Mouse (Mus musculus): Measurements from ENCODE around the gene Grin2d. TPM values are rescaled to one million over a fixed set of nuclear protein-coding genes. Genes with fewer than 3 reads are reported as not detected.

Grin2d gene
- polyA plus RNA-seq, 1 experiment from 2014 or later, result 4.2 TPM

DNA sequence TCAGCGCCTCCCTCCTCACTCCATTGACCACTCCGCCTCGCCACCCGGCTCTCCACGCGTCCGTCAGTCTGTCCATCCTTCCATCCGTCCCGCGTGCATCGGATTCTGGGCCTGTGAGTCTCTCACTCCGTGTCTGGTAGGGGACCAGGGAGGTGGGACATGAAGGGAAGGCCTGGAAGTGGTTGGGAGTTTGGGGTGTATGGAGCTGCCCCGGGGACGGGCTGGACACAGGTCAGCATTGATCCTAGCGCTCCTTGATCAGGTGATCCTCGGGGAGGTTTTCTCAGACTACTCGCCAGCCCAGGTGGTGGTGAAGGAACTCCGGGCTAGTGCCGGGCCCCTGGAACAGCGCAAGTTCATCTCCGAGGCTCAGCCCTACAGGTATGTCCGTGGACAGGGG is 90.5 kb downstream of the Grin2d start:
- Histone ChIP-seq H3K36me3 (peaks cover 52% of the 10 kb centered on the region), H3K9ac (replicated peaks) (no peak overlapping the region), H3K9me3 (replicated peaks) (no peaks in the 10 kb centered on the region), H3K4me1 (peaks cover 40% of the 10 kb centered on the region), H3K27me3 (replicated peaks) (no peaks in the 10 kb centered on the region), H3K4me3 (replicated peaks) (peak overlapping the region; percentile 72; the same call in 1 of the 2 replicates), H3K4me2 (peak overlapping the region; percentile 90), H3K27ac (replicated peaks) (no peak overlapping the region)
- 86% methylated on average over 22 of the region's 22 CpGs for WGBS
- no peak for ATAC-seq (ENCODE audit: low FRiP score)

DNA sequence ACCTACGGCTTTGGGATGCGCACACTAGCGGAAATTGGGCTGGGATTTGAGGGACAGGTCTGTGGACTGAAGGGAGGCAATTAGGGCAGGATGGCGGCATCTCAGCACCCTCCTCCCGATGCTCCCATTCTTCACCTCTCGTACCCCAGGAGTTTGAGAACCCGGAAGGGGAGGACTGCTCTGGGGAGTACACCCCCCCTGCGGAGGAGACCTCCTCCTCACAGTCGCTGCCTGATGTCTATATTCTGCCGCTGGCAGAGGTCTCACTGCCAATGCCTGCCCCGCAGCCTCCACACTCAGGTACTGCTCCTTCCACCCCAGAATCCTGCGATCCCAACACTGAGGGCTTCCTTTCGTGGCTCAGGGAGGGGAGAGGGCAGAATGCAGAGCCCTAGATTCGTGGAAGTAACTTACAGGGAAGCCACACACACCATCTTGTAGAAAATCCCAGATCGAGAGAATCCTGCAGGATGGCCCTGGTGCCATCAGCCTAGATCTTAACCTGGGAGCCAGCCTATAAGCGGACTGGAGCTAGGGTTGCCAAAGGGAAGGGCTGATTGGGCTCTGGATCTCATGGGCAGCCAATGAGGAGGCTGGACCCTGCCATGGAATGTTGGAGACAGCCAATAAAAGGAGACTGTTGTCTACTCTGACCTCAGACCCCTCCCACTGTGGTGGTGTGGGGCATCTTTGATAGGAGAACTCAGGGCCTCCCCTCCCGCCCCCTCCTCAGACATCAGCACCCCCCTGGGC is 91.3 kb downstream of the Grin2d start:
- Histone ChIP-seq H3K9me3 (replicated peaks) (no peaks in the 10 kb centered on the region), H3K4me3 (replicated peaks) (peak overlapping the region; percentile 72), H3K9ac (replicated peaks) (peak overlapping the region; percentile 92), H3K27ac (replicated peaks) (peak overlapping the region; percentile 99), H3K4me1 (peaks cover 40% of the 10 kb centered on the region), H3K36me3 (peaks cover 44% of the 10 kb centered on the region), H3K27me3 (replicated peaks) (0 out of 2 replicates have a peak, but pooled peaks cover 3% of the 10 kb centered on the region), H3K4me2 (peak overlapping the region; percentile 90)
- WGBS, result 6% methylated on average over 17 of the region's 17 CpGs
- ATAC-seq (ENCODE audit: low FRiP score), result peak; percentile 28; the same call in 1 of the 2 replicates

DNA sequence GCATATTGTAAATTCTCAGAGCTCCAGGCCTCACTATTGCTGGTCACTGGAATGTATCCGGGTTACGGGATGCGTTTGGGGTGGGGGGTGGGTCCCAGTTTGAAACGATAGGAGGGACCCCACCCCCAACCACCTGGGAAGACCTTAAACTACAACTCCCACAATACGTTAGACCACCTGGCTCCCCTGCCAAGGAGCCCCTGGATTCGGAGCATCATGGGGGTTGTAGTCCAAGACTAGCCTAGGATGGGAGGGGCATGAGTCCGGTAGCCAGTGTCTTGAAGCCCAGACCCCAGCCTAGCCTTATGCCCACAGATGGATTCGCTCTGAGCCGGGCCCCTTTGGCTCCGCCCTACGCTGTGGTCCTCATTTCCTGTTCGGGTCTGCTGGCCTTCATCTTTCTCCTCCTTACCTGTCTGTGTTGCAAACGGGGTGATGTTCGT is 92.0 kb downstream of the Grin2d start:
- Histone ChIP-seq H3K4me3 (replicated peaks) (peak overlapping the region; percentile 72), H3K27ac (replicated peaks) (peak overlapping the region; percentile 99), H3K27me3 (replicated peaks) (0 out of 2 replicates have a peak, but pooled peaks cover 3% of the 10 kb centered on the region), H3K9ac (replicated peaks) (peak overlapping the region; percentile 92), H3K4me1 (peaks cover 40% of the 10 kb centered on the region), H3K4me2 (peak overlapping the region; percentile 90), H3K9me3 (replicated peaks) (no peaks in the 10 kb centered on the region), H3K36me3 (peaks cover 40% of the 10 kb centered on the region)
- WGBS, result 1% methylated on average over 14 of the region's 14 CpGs
- ATAC-seq (ENCODE audit: low FRiP score), result peak; percentile 25

DNA sequence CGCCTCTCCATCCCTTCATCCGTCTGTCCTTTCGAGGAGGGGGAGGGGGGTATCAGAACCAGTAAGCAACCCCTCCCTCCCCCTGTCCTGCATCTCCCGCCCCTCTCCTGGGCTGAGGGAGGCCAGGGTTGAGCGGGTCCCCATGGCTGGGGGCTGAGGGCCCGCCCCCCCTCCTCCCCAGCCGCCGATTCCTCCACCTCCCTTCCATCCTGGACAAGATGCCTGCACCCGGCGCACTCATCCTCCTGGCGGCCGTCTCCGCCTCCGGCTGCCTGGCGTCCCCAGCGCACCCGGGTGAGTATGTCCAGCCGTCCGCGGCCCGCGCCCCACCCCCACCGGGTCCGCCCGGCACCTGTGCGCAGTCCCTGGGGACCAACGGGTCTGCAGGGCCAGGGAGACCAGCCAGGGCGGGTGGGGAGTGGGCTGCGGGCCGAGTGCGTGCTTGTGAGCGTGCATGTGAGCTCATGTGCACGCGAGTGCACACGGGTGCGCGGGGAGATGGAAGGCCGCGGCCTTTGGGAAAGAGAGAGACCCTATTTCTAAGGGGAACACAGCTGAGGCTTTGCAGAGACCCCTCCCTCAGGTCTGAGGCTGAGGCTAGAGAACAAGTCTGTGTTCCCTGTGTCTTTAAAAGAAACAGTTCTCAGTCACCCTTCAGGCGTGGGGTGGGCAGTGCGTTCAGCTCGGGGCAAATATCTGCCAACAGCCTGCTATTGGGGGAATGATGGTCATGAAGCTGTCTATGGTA is 92.6 kb downstream of the Grin2d start:
- WGBS, result 1% methylated on average over 40 of the region's 42 CpGs
- peak overlapping the region; percentile 90 for H3K4me2 ChIP-seq
- peak overlapping the region; percentile 92 for H3K9ac ChIP-seq (replicated peaks)
- ATAC-seq (ENCODE audit: low FRiP score), result peak; percentile 33
- H3K27me3 ChIP-seq (replicated peaks), result 0 out of 2 replicates have a peak, but pooled peaks cover 3% of the 10 kb centered on the region
- H3K36me3 ChIP-seq, result peaks cover 34% of the 10 kb centered on the region
- H3K4me3 ChIP-seq (replicated peaks), result peak overlapping the region; percentile 72
- no peaks in the 10 kb centered on the region for H3K9me3 ChIP-seq (replicated peaks)
- H3K27ac ChIP-seq (replicated peaks), result peak overlapping the region; percentile 99
- H3K4me1 ChIP-seq, result peaks cover 37% of the 10 kb centered on the region

DNA sequence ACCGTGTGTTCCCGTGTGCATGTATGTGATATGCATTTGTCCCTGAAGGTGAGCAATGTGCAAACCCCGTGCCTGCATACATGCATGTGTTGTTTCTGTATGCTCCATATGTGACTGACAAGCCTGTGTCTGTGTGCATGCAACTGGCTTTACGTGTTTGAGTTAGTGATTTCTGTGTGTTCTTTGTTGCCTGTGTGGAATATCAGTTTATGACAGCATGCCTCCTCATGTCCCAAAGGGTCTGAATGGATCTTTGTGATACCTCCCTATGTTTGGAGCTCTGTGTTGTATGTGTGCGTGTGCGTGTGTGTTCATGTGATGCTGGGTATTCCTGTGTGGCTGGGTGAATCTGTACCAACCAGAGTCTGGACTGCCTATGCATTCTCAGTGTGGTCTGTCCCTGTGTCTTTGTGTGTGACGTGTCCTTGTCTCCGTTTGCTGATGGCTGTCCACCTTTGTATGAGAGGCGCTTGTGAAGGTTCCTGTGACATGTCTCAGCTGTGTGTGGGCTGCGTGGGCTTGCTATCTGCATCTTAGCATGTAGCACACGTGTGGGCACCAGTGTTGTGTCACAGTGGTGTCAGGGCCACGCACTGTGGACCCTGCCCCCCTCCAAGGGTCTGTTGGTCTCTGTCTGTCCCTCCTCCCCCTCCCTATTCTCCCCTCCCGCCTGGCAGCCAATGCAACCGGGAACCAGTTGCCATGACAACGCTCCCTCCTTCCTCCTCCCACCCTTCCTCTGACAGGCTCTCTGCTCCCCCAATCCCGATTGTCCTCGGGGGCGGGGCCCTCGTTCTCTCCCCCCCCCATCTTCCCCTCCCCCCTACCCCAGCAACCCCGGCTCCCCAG is 93.4 kb downstream of the Grin2d start, which contains the start of gene Sult2b1:
Sult2b1 (minus strand) TSS at position 146 of the 849 bp plus-strand sequence.
- Histone ChIP-seq H3K4me1 (peaks cover 36% of the 10 kb centered on the region), H3K27ac (replicated peaks) (peak within 1 kb of the TSS; percentile 99), H3K4me3 (replicated peaks) (peak within 1 kb of the TSS; percentile 72), H3K9me3 (replicated peaks) (no peaks in the 10 kb centered on the region), H3K36me3 (peaks cover 26% of the 10 kb centered on the region), H3K4me2 (peak within 1 kb of the TSS; percentile 90), H3K9ac (replicated peaks) (peak within 1 kb of the TSS; percentile 92), H3K27me3 (replicated peaks) (0 out of 2 replicates have a peak, but pooled peaks cover 3% of the 10 kb centered on the region)
- 11% methylated on average over 18 of the region's 20 CpGs for WGBS
- ATAC-seq (ENCODE audit: low FRiP score), result peak; percentile 80

DNA sequence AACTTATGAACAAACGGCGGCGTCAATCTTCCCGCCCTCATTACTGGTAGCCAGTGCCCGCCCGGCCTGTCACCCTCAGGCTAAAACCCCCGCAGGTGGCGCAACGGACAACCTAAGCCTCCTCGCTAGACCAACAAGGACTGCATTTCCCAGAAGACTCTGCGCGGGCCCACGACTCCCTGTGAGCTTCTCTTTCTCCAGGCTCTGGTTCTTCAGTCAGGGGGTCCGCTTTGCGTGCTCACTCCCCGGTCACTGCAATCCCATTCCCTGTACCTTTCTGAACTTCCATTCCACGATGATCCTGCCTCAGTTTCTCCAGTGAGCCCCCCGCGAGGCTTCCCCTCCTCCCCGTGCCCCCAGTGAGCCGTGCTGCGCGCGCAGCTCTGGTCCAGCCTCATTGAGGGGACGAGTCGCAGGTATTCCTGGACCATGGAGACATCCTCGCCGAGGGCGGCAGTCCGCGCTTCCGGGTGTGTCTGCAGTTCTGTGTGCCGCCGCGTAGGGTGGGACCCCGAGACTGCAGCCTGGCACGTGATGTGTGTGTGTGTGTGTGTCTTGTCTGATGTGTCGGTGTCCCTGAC is 94.6 kb downstream of the Grin2d start, which contains the start of gene Lmtk3:
Lmtk3 (plus strand) TSS at position 228 of the 581 bp plus-strand sequence.
- Histone ChIP-seq H3K9ac (replicated peaks) (peak within 1 kb of the TSS; percentile 92), H3K4me3 (replicated peaks) (peak within 1 kb of the TSS; percentile 72), H3K27me3 (replicated peaks) (0 out of 2 replicates have a peak, but pooled peaks cover 3% of the 10 kb centered on the region), H3K27ac (replicated peaks) (peak within 1 kb of the TSS; percentile 99), H3K4me2 (peak within 1 kb of the TSS; percentile 90), H3K36me3 (peaks cover 15% of the 10 kb centered on the region), H3K9me3 (replicated peaks) (no peaks in the 10 kb centered on the region), H3K4me1 (peaks cover 42% of the 10 kb centered on the region)
- under 1% methylated on average over 38 of the region's 38 CpGs for WGBS
- peak; percentile 57 for ATAC-seq (ENCODE audit: low FRiP score)

DNA sequence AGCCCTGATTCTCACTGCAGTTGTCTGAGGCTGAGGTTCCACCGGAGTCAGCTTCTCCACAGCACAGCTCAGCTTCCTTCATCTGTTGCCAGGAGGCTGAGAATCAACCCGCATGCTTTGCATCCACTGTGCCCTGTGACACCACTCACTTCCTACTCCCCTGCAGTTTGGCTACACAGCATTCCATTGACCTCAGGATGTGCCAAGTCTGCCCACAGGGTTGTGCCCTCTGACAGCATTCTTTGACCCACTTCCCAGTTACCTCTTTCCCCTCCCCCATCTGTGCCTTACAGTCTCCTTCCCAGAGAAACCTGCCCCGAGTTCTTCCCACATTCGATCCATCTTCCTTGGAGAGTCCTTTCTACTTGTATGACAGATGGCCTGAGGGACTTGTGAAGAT is 95.9 kb downstream of the Grin2d start:
- WGBS, result 83% methylated on average over 4 of the region's 4 CpGs
- Histone ChIP-seq H3K4me2 (no peak overlapping the region), H3K27ac (replicated peaks) (no peak overlapping the region), H3K4me3 (replicated peaks) (no peak overlapping the region), H3K9ac (replicated peaks) (no peak overlapping the region), H3K36me3 (0 out of 2 replicates have a peak, but pooled peaks cover 4% of the 10 kb centered on the region), H3K4me1 (peaks cover 30% of the 10 kb centered on the region), H3K9me3 (replicated peaks) (no peaks in the 10 kb centered on the region), H3K27me3 (replicated peaks) (0 out of 2 replicates have a peak, but pooled peaks cover 3% of the 10 kb centered on the region)
- no peak for ATAC-seq (ENCODE audit: low FRiP score)

Other genes starting within 250 kb of the Grin2d start
- gene Mamstr, start 238.4 kb downstream of the Grin2d start, polyA plus RNA-seq (2015; fragmentation: Nextera tagmentation; extraction: Ambion mirVana), result 4.5 and 5.6 TPM in 2 replicates
- 0.36 and 2.5 TPM in 2 replicates for gene Fut2, start 212.0 kb downstream of the Grin2d start, polyA plus RNA-seq (2015; fragmentation: Nextera tagmentation; extraction: Ambion mirVana)
- gene Ntn5, start 194.4 kb downstream of the Grin2d start, polyA plus RNA-seq (2015; fragmentation: Nextera tagmentation; extraction: Ambion mirVana), result 1.7 and 1.9 TPM in 2 replicates
- 0.47 and 0.77 TPM in 2 replicates for gene Sec1, start 184.0 kb downstream of the Grin2d start, polyA plus RNA-seq (2015; fragmentation: Nextera tagmentation; extraction: Ambion mirVana)
- gene Car11, start 178.5 kb downstream of the Grin2d start, polyA plus RNA-seq (2015; fragmentation: Nextera tagmentation; extraction: Ambion mirVana), result 57.0 and 71.4 TPM in 2 replicates
- gene Dbp, start 173.3 kb downstream of the Grin2d start, polyA plus RNA-seq (2015; fragmentation: Nextera tagmentation; extraction: Ambion mirVana), result 3.3 and 3.9 TPM in 2 replicates
- 573 and 682 TPM in 2 replicates for gene Rpl18, start 162.9 kb downstream of the Grin2d start, polyA plus RNA-seq (2015; fragmentation: Nextera tagmentation; extraction: Ambion mirVana)
- 23.0 and 25.7 TPM in 2 replicates for gene Sphk2, start 160.4 kb downstream of the Grin2d start, polyA plus RNA-seq (2015; fragmentation: Nextera tagmentation; extraction: Ambion mirVana)
- 0.50 and 1.5 TPM in 2 replicates for gene Fam83e, start 157.2 kb downstream of the Grin2d start, polyA plus RNA-seq (2015; fragmentation: Nextera tagmentation; extraction: Ambion mirVana)
- gene Spaca4, start 152.6 kb downstream of the Grin2d start, polyA plus RNA-seq (2015; fragmentation: Nextera tagmentation; extraction: Ambion mirVana), result not detected in 2 replicates
- 19.3 and 26.0 TPM in 2 replicates for gene Lmtk3, start 94.6 kb downstream of the Grin2d start, polyA plus RNA-seq (2015; fragmentation: Nextera tagmentation; extraction: Ambion mirVana)
- gene Sult2b1, start 93.7 kb downstream of the Grin2d start, polyA plus RNA-seq (2015; fragmentation: Nextera tagmentation; extraction: Ambion mirVana), result 7.1 and 8.6 TPM in 2 replicates
- gene Cyth2, start 63.8 kb downstream of the Grin2d start, polyA plus RNA-seq (2015; fragmentation: Nextera tagmentation; extraction: Ambion mirVana), result 211 and 253 TPM in 2 replicates
- 1.4 and 1.7 TPM in 2 replicates for gene Kcnj14, start 53.6 kb downstream of the Grin2d start, polyA plus RNA-seq (2015; fragmentation: Nextera tagmentation; extraction: Ambion mirVana)
- gene Grwd1, start 47.4 kb downstream of the Grin2d start, polyA plus RNA-seq (2015; fragmentation: Nextera tagmentation; extraction: Ambion mirVana), result 40.7 and 48.9 TPM in 2 replicates
- gene Kdelr1, start 5.6 kb downstream of the Grin2d start, polyA plus RNA-seq (2015; fragmentation: Nextera tagmentation; extraction: Ambion mirVana), result 55.7 and 65.9 TPM in 2 replicates
- 0.37 and 0.52 TPM in 2 replicates for gene Syngr4, start 18.3 kb upstream of the Grin2d start, polyA plus RNA-seq (2015; fragmentation: Nextera tagmentation; extraction: Ambion mirVana)
- gene Tmem143, start 18.6 kb upstream of the Grin2d start, polyA plus RNA-seq (2015; fragmentation: Nextera tagmentation; extraction: Ambion mirVana), result 7.5 and 7.8 TPM in 2 replicates
- 48.2 and 70.1 TPM in 2 replicates for gene Emp3, start 43.0 kb upstream of the Grin2d start, polyA plus RNA-seq (2015; fragmentation: Nextera tagmentation; extraction: Ambion mirVana)
- 5.9 and 6.2 TPM in 2 replicates for gene Ccdc114, start 45.7 kb upstream of the Grin2d start, polyA plus RNA-seq (2015; fragmentation: Nextera tagmentation; extraction: Ambion mirVana)
- 0.56 and 0.75 TPM in 2 replicates for gene Abcc6, start 151.9 kb upstream of the Grin2d start, polyA plus RNA-seq (2015; fragmentation: Nextera tagmentation; extraction: Ambion mirVana)
- gene Nomo1, start 155.3 kb upstream of the Grin2d start, polyA plus RNA-seq (2015; fragmentation: Nextera tagmentation; extraction: Ambion mirVana), result 43.6 and 48.0 TPM in 2 replicates
- 1.9 and 2.7 TPM in 2 replicates for gene Kcnj11, start 222.4 kb upstream of the Grin2d start, polyA plus RNA-seq (2015; fragmentation: Nextera tagmentation; extraction: Ambion mirVana)

All from neural tube, embryonic 15.5 days (tissue).